Mouse (Mus musculus): Measurements from ENCODE around the gene Hivep1.
A peak's percentile ranks its signal among the peaks of the same experiment; 100 is the strongest.

Hivep1 gene

DNA sequence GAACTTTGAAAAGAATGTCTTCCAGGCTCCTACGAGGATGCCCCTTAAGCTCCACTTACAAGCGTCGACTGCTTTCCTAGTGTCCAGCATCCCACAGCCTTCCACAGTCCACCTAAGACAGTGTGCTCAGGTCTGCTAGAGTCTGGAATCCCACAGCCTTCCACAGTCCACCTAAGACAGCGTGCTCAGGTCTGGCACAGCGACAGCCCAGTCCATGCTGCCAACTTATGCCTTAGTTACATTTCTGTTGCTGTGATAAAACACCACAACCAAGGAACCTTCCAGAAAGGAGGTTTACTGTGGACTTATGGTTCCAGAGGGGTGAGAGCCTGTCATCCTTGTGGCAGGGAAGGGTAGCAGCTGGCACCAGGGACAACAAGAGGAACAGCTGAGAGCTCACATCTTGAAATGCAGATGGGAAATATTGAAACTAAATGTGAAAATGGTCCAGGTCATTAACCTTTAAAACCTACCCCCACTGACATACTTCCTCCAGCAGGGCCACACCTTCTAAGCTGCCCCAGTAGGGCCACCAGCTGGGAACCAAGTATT lies 25.0 kb downstream of the Hivep1 start:
- DNase-seq (ENCODE audit: low spot score): no peak

DNA sequence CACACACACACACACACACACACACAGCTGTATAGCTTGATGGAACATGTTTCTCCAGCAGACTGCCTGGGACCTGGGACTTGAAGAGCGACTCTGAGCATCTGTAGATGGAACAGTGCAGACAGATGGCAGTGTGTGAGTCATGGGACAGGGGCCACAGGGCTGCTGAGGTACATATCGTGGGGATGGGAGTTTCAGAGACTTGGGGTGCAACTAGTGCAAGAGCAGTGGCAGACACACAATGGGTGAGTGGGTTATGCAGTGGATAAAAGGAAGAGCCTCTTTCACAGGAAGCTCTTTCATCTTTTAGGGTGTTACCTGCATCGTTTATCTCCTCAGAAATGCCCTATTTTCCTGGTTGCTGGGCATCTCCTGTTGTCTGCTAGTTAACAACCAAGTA lies 25.8 kb downstream of the Hivep1 start:
- no peak for DNase-seq (ENCODE audit: low spot score)

- DNase-seq (ENCODE audit: low spot score): no peak
These were observed 28.5 kb downstream of the Hivep1 start for GRCm38 (mm10) chr13:42080131-42080916.

DNA sequence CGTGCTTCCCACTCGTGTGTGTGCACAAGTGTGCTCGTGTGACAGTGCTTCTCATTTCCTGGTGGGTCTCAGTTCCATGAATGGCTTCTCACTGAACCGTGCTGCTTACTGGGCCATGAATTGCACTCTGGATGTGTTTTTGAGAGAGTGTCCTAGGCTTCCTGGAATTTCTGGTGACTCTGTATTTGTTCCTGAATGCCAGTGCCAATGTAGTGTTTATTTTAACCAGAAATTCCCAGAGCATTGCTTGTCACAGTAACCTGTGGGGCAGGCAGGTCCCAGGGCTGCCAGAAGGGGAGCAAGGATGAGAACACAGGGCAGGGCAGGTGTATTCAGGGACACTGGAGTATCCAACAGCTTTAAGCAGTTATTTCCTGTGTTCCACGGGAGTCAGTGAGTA lies 36.5 kb downstream of the Hivep1 start:
- DNase-seq (ENCODE audit: low spot score): no peak

GRCm38 (mm10) chr13:42089025-42089424 lies 37.2 kb downstream of the Hivep1 start:
- no peak for DNase-seq (ENCODE audit: low spot score)

GRCm38 (mm10) chr13:42090751-42091150 lies 38.9 kb downstream of the Hivep1 start:
- DNase-seq (ENCODE audit: low spot score): no peak

DNA sequence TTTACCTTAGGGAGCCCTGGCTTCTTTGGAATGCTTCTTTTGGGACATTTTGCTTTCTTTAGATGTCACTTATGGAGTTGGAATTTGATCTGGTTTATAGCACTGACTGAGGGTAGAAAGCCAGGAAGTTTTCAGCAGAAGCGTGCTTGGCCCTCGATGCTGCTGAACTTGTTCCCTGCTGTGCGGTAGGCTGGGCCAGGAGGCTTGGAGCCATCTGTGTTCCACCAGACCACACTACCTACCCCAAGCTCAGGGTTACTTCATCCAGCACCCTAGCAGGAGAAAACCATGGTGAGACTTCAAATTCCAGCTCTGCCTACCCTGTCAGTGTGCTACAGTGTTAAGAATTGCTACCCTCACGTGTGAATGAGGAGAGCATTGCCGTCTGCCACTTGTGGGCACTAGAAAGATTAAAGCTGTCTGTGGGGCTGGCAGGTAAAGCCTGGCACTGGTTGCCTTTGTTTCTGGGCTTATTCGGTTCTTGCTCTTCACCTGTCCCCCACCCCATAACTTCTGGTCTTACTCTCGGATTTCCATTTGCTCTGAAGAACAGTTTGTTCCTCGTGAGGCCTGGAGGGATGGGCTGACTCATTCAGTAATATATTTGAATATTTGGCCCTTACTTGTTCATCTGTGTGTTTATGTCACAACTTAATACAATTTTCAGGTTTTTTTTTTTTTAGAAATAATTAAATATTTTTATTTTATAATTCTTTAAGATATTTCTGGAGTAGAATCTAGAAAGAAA lies 40.7 kb downstream of the Hivep1 start:
- DNase-seq (ENCODE audit: low spot score): no peak

GRCm38 (mm10) chr13:42093268-42094042 lies 41.6 kb downstream of the Hivep1 start:
- no peak for DNase-seq (ENCODE audit: low spot score)

GRCm38 (mm10) chr13:42095826-42096515 lies 44.1 kb downstream of the Hivep1 start:
- DNase-seq (ENCODE audit: low spot score): no peak

DNA sequence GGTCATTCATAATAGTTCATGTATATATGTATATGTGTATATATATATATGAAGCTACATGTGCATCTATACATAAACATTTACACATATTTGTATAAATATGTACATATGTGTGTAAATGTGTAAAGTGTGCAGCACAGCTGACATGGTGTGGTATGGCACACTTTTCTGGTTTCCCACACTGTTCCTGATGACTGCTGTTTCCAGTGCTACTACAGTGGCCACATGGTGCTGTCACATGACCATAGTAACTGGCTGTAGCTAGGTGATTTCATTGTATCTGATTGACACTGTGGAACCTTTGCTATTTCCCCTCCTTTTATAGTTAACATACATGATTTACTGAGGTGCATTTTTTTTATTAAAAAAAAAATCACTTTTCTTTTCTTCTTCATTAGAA lies 45.3 kb downstream of the Hivep1 start:
- DNase-seq (ENCODE audit: low spot score): no peak

GRCm38 (mm10) chr13:42098522-42098921 lies 46.7 kb downstream of the Hivep1 start:
- no peak for DNase-seq (ENCODE audit: low spot score)

DNA sequence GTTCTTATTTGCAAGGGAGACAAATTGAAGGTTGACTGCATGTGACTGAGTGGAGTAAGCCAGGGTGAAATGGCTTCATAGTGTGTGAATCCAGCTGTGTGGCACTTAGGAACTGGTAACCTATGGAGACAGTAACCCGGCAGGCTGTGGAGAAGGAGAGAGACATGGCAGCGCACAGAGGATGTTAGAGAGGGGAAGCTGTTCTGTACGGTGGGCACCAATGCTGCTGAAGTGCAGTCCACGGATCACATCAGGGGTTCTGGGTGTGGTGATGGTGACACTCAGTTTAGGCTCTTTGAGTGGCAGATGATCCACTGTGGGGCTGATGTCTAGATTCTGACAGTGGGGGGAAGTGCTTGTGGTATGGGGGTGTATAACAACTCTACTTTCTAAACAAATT lies 47.7 kb downstream of the Hivep1 start:
- no peak for DNase-seq (ENCODE audit: low spot score)

DNA sequence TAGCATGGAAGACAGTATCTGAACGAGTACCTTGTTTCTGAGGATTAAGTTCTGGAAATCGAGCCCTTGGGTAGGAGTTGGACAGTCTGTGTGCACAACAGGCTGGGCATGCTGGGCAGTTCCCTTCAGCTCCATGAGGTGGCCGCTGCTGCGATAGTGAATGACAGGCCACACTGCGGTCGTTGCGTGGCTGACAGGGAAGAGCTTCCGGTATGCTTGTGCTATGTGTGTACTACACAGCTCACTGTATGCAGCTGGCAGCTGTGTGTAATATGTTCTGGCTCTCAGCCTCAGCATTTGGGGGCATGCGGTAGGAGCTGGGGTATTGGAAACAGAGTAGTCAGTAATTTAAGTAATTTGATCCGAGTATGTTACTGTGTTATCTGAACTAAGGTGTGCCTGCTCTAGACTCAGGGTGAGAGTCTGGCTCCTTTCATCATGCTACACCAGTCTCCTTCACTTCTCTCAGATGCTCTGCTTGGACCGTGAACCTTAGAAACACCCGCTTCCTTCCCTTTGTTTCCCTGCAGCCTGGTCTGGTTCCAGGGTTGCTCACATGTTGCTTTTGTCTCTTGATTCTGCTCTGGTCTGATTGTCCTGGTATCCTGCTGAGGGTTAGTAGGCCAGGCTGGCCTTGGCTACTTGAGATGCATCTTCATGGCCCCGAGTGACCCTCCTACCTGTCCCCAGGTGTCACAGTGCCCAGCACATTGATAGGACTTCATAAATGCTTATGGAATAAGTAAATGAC lies 49.8 kb downstream of the Hivep1 start:
- DNase-seq (ENCODE audit: low spot score): no peak

DNA sequence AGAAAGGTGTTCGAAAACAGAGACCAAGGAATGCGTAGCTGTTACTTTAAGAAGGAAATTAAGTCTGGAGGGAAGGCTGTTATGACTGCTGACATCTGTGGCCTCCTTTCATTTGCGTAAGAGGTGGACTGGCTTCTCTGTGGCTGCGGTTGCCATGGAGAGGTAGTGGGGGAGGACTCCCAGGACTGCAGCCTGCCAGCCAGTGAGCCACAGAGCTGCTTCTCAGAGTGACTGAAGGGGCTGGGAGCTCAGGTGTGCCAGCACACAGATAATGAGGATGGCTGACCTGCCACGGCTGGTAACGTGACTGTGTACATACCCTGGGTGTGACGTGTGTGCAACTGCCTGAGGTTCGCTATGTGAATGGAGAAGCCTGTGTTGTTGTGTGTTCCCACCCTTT lies 51.2 kb downstream of the Hivep1 start:
- peak; percentile 27 for DNase-seq (ENCODE audit: low spot score)

GRCm38 (mm10) chr13:42103486-42104166 lies 51.8 kb downstream of the Hivep1 start:
- no peak for DNase-seq (ENCODE audit: low spot score)

GRCm38 (mm10) chr13:42104371-42104770 lies 52.5 kb downstream of the Hivep1 start:
- DNase-seq (ENCODE audit: low spot score): no peak

DNA sequence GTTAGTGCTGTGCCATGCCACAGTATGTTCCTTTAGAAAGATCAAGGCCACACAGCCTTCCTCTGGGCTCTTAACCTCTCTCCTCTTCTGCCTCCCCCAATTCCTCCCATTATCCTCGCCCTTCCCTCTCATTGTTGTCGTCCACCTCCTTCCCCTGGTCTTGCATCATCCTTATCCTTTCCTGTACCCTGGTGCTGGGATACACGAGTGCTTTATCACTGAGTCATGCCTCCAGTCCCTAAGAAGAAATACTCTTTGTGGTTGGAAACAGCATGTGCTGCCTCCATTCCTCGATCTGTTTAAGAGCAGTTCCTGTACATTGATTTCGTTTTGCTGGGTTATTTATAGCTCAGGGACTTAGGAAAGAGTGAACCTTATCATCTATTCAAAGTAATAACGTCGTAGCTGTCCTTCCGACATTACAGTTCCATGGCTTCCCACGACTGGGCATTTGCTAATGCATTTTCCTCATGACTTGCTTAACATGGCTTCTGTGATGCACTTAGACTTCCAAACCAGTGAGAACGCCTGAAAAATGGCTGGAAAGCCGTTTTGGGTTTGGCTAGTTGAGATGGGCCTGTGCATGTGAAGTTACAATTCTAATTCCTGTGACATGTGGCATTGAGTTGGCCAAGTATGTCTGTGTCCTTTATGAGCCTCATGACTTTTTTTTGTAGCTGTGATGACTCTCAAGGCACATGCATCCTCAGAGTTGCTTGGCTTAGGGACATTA lies 56.8 kb downstream of the Hivep1 start:
- no peak for DNase-seq (ENCODE audit: low spot score)

DNA sequence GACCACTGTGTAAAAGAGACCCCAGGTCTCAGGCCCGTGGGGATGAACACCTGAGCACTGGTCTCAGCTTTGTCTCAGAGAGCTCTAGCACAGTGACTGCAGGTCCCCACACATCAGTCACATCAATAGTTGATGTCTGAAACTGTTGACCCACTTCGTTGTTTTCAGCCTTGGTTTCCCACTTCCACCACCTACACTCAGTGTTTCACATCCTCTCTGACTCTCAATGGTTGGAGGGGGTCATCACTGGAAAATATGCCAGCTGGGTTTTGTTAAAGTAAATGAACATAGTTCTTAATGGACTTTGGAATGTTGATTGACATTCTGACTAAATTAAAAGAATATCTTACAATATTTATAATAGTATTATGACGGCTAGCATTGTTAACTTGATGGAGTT lies 58.6 kb downstream of the Hivep1 start:
- no peak for DNase-seq (ENCODE audit: low spot score)

DNA sequence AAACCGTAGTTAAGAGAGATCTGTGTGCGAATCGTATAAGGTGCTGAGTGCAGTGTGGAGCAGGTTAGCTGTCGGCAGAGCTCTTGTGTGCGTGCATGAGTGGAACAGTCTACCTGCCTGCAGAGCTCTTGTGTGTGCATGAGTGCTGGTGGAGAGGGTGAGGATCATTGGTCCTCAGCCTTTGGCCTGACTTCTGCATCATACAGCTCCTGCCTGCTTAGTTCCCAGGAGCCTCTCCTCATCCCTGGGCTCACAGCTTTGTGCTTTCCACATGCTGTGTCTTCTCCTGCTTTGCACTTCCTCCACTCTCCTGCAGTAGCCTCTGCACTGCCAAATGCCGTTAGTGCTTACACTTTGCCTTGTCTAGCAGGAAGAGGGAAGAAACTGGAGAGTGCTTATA lies 60.2 kb downstream of the Hivep1 start:
- no peak for DNase-seq (ENCODE audit: low spot score)

DNA sequence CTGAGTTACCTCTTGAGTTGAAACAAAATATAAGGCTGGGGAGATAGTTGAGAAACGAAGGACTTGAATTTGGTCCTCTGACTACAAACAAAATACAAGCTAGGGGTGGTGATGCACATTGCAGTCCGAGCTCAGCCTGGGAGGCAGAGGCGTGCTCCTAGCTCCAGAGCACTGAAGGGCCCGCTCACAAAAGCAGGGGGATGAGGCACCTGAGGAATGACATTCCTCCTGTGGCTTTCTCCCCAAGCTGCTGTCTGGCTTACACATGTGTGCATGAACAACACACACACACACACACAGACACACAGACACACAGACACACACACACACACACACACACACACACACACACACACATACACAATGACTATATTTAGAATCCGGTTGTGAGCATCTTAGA lies 60.9 kb downstream of the Hivep1 start:
- DNase-seq (ENCODE audit: low spot score): no peak

Data from ovary, postnatal 10 days (tissue).